Mouse (Mus musculus): ENCODE measurements around the gene Atp2b1. TPM values are rescaled to one million over a fixed set of nuclear protein-coding genes. Genes with fewer than 3 reads are reported as not detected.

The Atp2b1 gene
- polyA plus RNA-seq, 1 experiment: 5.4 TPM

DNA sequence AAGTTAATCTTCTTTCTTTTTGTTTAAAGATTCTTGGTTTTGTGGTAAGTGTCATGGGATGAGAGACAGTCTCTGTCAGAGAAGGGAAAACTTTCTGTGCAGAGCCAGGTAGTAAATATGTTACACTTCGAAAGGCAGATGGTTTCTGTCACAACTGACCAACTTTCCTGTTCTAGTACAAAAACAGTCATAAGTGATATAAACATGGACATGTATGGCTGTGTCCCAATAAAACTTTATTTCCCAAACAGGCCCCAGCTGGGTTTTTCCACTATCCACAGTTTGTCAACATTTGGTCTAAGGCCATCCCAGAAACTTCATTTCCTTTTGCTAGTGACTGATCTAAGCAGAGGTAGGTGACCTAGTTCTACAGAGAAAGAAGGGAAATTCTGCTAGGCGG, 29.8 kb upstream of the Atp2b1 start:
- no peak for TF ChIP-seq GATA1 (IDR thresholded peaks at IDR 0.05; ENCODE audit: borderline replicate concordance, low read length)
- no peaks in the 10 kb centered on the region for H3K36me3 ChIP-seq (replicated peaks; ENCODE audit: low read length)
- no peaks in the 10 kb centered on the region for H3K27me3 ChIP-seq (replicated peaks)
- no peak overlapping the region for H3K4me3 ChIP-seq (replicated peaks)
- H3K4me1 ChIP-seq: peaks cover 13% of the 10 kb centered on the region
- H3K9me3 ChIP-seq: no peaks in the 10 kb centered on the region; the same call in 1 of the 2 replicates

DNA sequence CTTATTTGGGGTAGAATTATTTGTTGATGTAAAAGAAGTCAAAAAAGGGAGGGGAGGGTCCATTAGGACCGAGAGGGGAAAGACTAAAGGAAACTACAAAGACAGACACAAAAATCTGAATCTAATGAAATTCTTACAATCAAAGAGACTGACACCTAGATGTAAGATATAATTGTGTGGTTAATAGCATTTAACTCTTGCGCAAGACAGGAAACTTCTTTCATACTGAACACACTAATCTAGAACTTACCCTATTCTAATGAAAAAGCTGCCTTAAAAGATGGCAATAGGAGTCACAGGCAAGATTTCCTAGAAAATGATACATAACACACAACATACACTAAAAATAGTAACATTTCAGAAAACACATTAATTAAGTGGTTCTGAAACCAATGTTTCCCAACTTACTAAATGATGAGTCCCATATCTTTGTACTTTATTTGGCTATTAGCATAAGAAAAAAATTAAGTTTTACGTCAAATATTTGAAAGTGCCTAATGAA, 27.4 kb upstream of the Atp2b1 start:
- TF ChIP-seq GATA1 (IDR thresholded peaks at IDR 0.05; ENCODE audit: borderline replicate concordance, low read length) (no peak), FLI1 (IDR thresholded peaks at IDR 0.05; ENCODE audit: low read length) (no peak)
- no peaks in the 10 kb centered on the region for H3K27me3 ChIP-seq (replicated peaks)
- no peaks in the 10 kb centered on the region for H3K4me1 ChIP-seq
- H3K9me3 ChIP-seq: peaks cover 6% of the 10 kb centered on the region
- H3K4me3 ChIP-seq (replicated peaks): no peak overlapping the region
- H3K36me3 ChIP-seq (replicated peaks; ENCODE audit: low read length): no peaks in the 10 kb centered on the region

DNA sequence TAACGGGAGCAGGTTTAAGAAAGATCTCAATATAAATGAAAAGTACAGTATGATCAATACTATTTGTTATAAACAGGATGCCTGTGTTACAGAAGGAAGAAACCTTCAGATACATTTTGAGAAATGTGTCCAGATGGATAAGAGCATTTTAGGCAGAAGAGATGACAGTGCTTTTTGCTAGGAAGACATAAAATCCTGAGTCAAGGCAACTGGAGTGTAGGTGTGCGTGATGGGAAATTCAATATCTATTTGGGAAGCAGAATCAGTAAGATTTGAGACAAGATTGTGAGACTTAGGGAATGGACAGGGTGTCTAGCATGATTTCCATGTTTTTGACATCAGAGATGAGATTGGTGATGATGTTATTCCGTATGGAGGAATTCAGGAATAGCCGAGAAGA, 22.8 kb upstream of the Atp2b1 start:
- H3K9me3 ChIP-seq: peaks cover 6% of the 10 kb centered on the region
- TF ChIP-seq GATA1 (IDR thresholded peaks at IDR 0.05; ENCODE audit: borderline replicate concordance, low read length) (no peak), FLI1 (IDR thresholded peaks at IDR 0.05; ENCODE audit: low read length) (no peak)
- no peaks in the 10 kb centered on the region for H3K36me3 ChIP-seq (replicated peaks; ENCODE audit: low read length)
- no peak overlapping the region for H3K4me3 ChIP-seq (replicated peaks)
- H3K27me3 ChIP-seq (replicated peaks): no peaks in the 10 kb centered on the region
- H3K4me1 ChIP-seq: no peaks in the 10 kb centered on the region

DNA sequence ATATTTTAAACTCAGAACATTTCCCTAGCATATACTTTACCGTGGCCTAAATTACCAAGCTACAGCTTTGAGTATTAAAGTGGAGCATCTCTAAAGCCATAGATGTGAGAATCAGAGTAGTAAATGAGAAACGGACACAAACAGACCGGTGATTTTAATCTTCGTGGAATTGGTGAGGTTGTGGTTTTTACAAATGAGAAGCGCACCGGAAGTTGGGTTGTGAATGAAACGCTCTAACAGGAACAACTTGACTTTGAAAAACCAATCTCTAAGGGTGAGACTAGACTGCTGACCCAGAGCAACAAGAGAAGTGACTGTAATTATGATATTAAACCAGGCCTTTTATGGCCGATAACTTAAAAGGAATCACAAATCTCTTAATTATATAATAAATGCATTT, 16.7 kb upstream of the Atp2b1 start:
- H3K4me1 ChIP-seq: no peaks in the 10 kb centered on the region
- TF ChIP-seq GATA1 (IDR thresholded peaks at IDR 0.05; ENCODE audit: borderline replicate concordance, low read length): no peak
- TF ChIP-seq FLI1 (IDR thresholded peaks at IDR 0.05; ENCODE audit: low read length): no peak
- no peak overlapping the region for H3K4me3 ChIP-seq (replicated peaks)
- no peaks in the 10 kb centered on the region for H3K27me3 ChIP-seq (replicated peaks)
- H3K9me3 ChIP-seq: no peaks in the 10 kb centered on the region
- no peaks in the 10 kb centered on the region for H3K36me3 ChIP-seq (replicated peaks; ENCODE audit: low read length)

DNA sequence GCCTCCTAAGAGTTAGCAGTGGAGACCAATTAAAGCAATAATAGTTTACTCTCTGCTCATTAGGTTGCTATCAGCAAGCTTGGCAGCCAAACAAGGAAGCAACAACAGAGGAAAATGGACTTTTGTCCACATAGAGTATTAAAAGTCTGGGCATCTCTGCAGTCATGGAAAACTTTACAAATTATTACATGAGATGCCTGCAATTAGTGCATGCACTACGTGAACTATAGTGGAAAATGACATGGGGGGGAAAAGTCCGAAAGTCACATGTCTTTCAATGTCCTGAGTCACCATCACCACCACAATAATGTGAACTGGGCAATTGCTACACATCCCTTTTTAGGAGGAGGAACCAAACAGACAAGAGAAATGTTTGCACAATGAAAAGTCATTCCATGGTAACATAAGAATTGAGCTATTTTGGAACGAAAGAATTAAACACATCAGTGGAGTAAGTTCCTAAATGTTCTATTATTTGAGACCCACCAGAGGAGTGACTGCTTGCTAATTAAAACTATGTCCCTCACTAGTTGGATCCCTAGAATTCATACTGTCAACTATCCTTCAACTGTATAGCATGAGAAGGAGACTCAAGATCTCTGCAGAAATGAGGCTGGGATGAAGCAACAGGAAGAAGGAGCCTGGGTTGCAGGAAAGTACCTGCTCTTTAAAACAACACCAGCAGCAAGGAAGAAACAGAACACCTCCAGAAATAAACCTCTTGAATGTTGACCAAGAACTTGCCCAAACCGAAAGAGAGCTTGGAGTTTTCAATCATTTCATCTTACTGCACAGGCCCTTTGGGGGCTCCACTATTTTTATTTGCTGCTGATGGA, 16.1 kb upstream of the Atp2b1 start:
- H3K9me3 ChIP-seq: no peaks in the 10 kb centered on the region
- no peaks in the 10 kb centered on the region for H3K36me3 ChIP-seq (replicated peaks; ENCODE audit: low read length)
- H3K4me3 ChIP-seq (replicated peaks): no peak overlapping the region
- no peak for TF ChIP-seq FLI1 (IDR thresholded peaks at IDR 0.05; ENCODE audit: low read length)
- no peak for TF ChIP-seq GATA1 (IDR thresholded peaks at IDR 0.05; ENCODE audit: borderline replicate concordance, low read length)
- H3K27me3 ChIP-seq (replicated peaks): no peaks in the 10 kb centered on the region
- no peaks in the 10 kb centered on the region for H3K4me1 ChIP-seq

DNA sequence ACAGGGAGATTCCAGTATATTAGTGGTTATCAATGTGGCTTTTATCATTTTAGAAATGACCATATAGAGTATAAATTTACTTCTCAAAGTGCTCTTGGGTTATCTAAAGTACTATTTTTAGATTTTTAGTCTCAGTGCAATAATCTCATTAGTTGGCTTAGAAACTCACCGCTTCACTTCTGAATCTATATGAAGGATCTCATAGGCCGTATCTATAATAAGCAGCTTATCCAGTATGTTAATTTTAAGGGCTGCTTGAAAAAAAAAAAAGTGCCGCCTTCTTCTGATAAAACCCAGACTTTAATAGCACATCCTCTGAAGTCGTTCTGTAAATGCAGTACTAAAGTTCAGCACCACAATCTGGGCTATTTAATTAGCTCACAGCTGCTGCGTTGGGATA, 12.7 kb upstream of the Atp2b1 start:
- Histone ChIP-seq H3K4me3 (replicated peaks) (no peak overlapping the region), H3K27me3 (replicated peaks) (no peaks in the 10 kb centered on the region), H3K4me1 (peaks cover 11% of the 10 kb centered on the region), H3K36me3 (replicated peaks; ENCODE audit: low read length) (no peaks in the 10 kb centered on the region), H3K9me3 (no peaks in the 10 kb centered on the region)
- TF ChIP-seq FLI1 (IDR thresholded peaks at IDR 0.05; ENCODE audit: low read length) (no peak), GATA1 (IDR thresholded peaks at IDR 0.05; ENCODE audit: borderline replicate concordance, low read length) (no peak)

GRCm38 (mm10) chr10:98905987-98906386, 8.2 kb upstream of the Atp2b1 start:
- Histone ChIP-seq H3K27me3 (replicated peaks) (no peaks in the 10 kb centered on the region), H3K9me3 (no peaks in the 10 kb centered on the region), H3K36me3 (replicated peaks; ENCODE audit: low read length) (no peaks in the 10 kb centered on the region), H3K4me1 (peaks cover 23% of the 10 kb centered on the region), H3K4me3 (replicated peaks) (no peak overlapping the region)
- TF ChIP-seq GATA1 (IDR thresholded peaks at IDR 0.05; ENCODE audit: borderline replicate concordance, low read length) (no peak), FLI1 (IDR thresholded peaks at IDR 0.05; ENCODE audit: low read length) (no peak)

GRCm38 (mm10) chr10:98906941-98907549, 7.2 kb upstream of the Atp2b1 start:
- H3K36me3 ChIP-seq (replicated peaks; ENCODE audit: low read length): no peaks in the 10 kb centered on the region
- no peaks in the 10 kb centered on the region for H3K9me3 ChIP-seq
- peaks cover 23% of the 10 kb centered on the region for H3K4me1 ChIP-seq
- H3K4me3 ChIP-seq (replicated peaks): no peak overlapping the region
- no peak for TF ChIP-seq FLI1 (IDR thresholded peaks at IDR 0.05; ENCODE audit: low read length)
- TF ChIP-seq GATA1 (IDR thresholded peaks at IDR 0.05; ENCODE audit: borderline replicate concordance, low read length): no peak
- no peaks in the 10 kb centered on the region for H3K27me3 ChIP-seq (replicated peaks)

DNA sequence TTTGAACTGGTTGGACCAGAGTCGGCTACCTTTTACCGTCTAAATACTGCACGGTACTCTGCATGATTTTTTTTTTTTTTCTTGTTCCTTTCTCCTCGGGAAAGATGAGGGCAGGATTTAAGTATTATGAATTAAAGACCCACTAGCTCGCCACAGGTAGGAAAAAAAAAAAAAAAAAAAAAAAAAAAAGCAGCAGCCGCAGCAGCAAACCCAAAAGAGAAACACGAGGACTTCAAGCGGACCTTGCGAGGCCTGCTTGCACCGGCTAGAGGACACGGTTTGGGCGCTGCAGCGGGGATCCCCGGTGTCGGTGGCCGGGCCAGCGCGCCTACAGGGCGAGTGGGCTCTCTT, 621 bp upstream of the Atp2b1 start:
- Histone ChIP-seq H3K9me3 (no peaks in the 10 kb centered on the region), H3K27me3 (replicated peaks) (peaks cover 2% of the 10 kb centered on the region), H3K36me3 (replicated peaks; ENCODE audit: low read length) (no peaks in the 10 kb centered on the region), H3K4me1 (peaks cover 18% of the 10 kb centered on the region), H3K4me3 (replicated peaks) (peak overlapping the region; percentile 100)
- TF ChIP-seq FLI1 (IDR thresholded peaks at IDR 0.05; ENCODE audit: low read length): no peak
- TF ChIP-seq GATA1 (IDR thresholded peaks at IDR 0.05; ENCODE audit: borderline replicate concordance, low read length): no peak

DNA sequence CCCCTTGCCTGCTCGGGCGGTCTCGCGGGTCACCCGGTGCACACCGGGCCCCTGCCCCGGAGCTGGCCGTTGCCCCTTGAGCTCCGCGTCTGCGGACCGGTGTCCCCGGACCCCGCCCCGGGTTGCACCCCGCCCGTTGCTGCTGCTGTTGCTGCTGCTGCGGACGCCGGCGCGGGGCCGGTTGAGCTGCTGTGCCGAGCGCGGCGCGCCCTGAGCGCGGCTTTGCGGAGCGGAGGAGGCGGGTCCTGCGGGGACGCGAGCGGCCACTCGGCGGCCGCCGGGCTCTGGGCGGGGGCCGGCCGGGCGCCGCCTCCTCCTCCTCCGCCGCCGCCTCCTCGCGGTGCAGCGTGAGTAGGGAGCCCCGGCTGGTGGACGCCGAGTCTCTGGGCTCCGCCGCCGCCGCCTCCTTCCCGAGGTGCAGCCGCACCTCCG, 620 bp downstream of the Atp2b1 start:
- no peak for TF ChIP-seq GATA1 (IDR thresholded peaks at IDR 0.05; ENCODE audit: borderline replicate concordance, low read length)
- no peak for TF ChIP-seq FLI1 (IDR thresholded peaks at IDR 0.05; ENCODE audit: low read length)
- Histone ChIP-seq H3K4me3 (replicated peaks) (peak overlapping the region; percentile 100), H3K9me3 (no peaks in the 10 kb centered on the region), H3K36me3 (replicated peaks; ENCODE audit: low read length) (no peaks in the 10 kb centered on the region), H3K27me3 (replicated peaks) (peaks cover 2% of the 10 kb centered on the region), H3K4me1 (peaks cover 15% of the 10 kb centered on the region)
